Mouse (Mus musculus) forebrain, embryonic 11.5 days (tissue): ENCODE data around the gene Fam102a. TPM values are rescaled to one million over a fixed set of nuclear protein-coding genes. Genes with fewer than 3 reads are reported as not detected.

Experiments used
- ATAC-seq: fragments of 200-750 bp; cut with Nextera tagmentation; replicated peaks from 2 replicates; pipeline ENCODE4 v1.8.0; 2017; ENCODE audit warnings: moderate TSS enrichment; ENCODE audit not compliant: low FRiP score
- DNase-seq: peaks from one replicate; pipeline ENCODE4 v3.0.0-alpha.2; 2017; ENCODE audit warnings: low spot score
- H3K27ac ChIP-seq: fragments of 300-500 bp; sonication (generic); 2 replicates; pipeline ENCODE4 v1.5.1; 2014; ENCODE audit warnings: low read depth, low read length
- H3K27me3 ChIP-seq: fragments of 300-500 bp; sonication (generic); 2 replicates; pipeline ENCODE4 v1.6.1; 2014; ENCODE audit warnings: mild to moderate bottlenecking, low read length, mixed read lengths; ENCODE audit not compliant: control insufficient read depth, insufficient read depth
- H3K36me3 ChIP-seq: fragments of 300-500 bp; sonication (generic); 2 replicates; pipeline ENCODE4 v1.6.1; 2014; ENCODE audit warnings: mild to moderate bottlenecking, low read length, moderate library complexity, mixed read lengths; ENCODE audit not compliant: control insufficient read depth, insufficient read depth
- H3K4me1 ChIP-seq: fragments of 300-500 bp; sonication (generic); replicated peaks from 2 replicates; pipeline ENCODE4 v1.6.1; 2014; ENCODE audit warnings: low read length, mixed read lengths; ENCODE audit not compliant: control insufficient read depth, insufficient read depth
- H3K4me2 ChIP-seq: fragments of 300-500 bp; sonication (generic); 2 replicates; pipeline ENCODE4 v1.6.1; 2014; ENCODE audit warnings: low read depth, mild to moderate bottlenecking, low read length, moderate library complexity, mixed read lengths; ENCODE audit not compliant: severe bottlenecking
- H3K4me3 ChIP-seq: fragments of 300-500 bp; sonication (generic); 2 replicates; pipeline ENCODE4 v1.5.1; 2014; ENCODE audit warnings: low read depth, low read length
- H3K9ac ChIP-seq: fragments of 300-500 bp; sonication (generic); 2 replicates; pipeline ENCODE4 v1.6.1; 2014; ENCODE audit warnings: low read length
- H3K9me3 ChIP-seq: fragments of 300-500 bp; sonication (generic); 2 replicates; pipeline ENCODE4 v1.6.1; 2016; ENCODE audit warnings: low read length, mixed read lengths; ENCODE audit not compliant: control insufficient read depth
- WGBS: fragments of 180-500 bp; shearing (Covaris S2); extraction: QIAGEN DNeasy Blood & Tissue Kit; methylation state at CpG from one replicate; pipeline ENCODE4 v1.1.7; 2014; 5-methylcytosine and 5-hydroxymethylcytosine counted together
- polyA plus RNA-seq: library from polyadenylated mRNA; unstranded; fragments of >200 nt; fragmentation: Nextera tagmentation; extraction: Ambion mirVana; gene quantifications from 2 replicates; pipeline ENCODE4 v1.2.1, GENCODE M21; 2014

The Fam102a gene
- polyA plus RNA-seq, 1 experiment from 2014 or later: 10.6 TPM

DNA sequence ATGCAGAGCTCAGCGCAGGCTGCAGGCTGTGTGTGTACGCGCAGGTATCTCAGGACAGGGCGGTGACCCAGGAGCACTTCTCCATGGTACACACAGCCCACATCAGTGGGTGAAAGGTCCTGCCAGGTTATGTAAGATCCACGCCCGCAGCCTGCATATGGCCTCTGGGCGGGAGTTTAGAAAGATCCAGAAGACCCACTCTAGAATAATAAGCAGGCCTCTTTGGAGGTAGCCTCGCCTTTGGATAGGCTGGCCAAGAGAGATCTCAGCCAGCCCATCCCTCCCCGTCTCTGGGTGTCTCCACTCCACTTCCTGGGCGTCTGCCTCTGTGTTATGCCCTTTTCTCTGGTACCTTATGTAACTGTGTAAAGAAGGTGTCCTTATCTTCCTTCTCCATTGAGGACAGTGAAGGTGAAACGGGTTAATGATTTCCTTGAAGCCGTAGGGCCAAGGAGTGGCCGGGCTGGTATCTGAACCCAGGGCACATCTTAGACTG lies 10.5 kb upstream of the Fam102a start:
- Histone ChIP-seq H3K9me3 (no peaks in the 10 kb centered on the region), H3K4me1 (no peaks in the 10 kb centered on the region), H3K36me3 (no peaks in the 10 kb centered on the region), H3K9ac (no peak overlapping the region), H3K4me2 (no peak overlapping the region), H3K27me3 (no peaks in the 10 kb centered on the region), H3K4me3 (no peak overlapping the region), H3K27ac (no peak overlapping the region)
- 91% methylated on average over 13 of the region's 13 CpGs for WGBS
- no peak for DNase-seq
- ATAC-seq: no peak

DNA sequence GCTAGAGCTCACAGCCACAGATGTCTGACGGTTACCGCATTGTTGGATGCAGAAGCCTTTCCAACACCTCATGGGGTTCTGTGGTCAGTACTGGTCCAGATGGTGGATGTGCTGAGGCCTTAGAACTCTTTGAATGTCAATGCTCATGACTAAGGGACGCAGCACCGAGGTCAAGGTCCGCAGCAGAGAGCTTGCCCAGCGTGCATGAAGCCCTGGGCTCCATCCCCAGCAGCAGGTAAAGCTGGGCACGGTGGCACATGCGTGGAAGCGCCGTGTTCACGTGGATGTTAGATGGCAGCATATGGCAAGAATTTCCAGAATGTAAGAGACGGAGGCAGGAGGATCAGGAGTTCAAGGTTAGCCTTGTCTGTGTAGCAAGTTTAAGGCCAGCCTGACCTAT lies 9.3 kb upstream of the Fam102a start:
- H3K27ac ChIP-seq: no peak overlapping the region

DNA sequence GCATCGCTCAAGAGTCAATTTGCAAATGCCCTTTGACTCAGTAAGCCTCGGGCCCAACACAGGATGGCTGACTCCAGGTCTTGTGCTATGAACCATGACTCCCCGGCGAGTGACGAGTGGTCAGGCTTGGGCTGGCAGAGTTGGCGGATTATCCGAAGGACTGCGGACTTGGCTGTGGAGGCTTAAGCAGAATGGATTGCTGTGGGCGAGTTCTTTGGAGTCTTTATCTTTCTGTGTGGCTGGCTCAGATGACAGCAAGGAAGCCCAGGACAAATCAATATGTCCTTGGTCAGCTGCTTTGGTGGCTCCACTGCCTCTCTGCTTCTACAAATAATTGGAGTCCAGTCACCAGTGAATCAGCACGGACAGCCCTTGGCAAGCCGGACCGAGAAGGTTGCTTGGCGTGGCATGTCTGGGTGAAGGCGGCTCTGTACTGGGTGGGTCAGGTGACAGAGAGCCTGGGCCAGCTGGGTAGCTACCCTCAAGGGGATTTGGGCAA lies 7.6 kb upstream of the Fam102a start:
- Histone ChIP-seq H3K4me2 (no peak overlapping the region), H3K27me3 (no peaks in the 10 kb centered on the region)

More for the DNA sequence above, 9.3 kb upstream of the Fam102a start:
- DNase-seq (no peak), ATAC-seq (no peak)
- H3K4me3 ChIP-seq: no peak overlapping the region
- WGBS: 89% methylated on average over 12 of the region's 12 CpGs
- no peaks in the 10 kb centered on the region for H3K36me3 ChIP-seq
- no peak overlapping the region for H3K4me2 ChIP-seq
- no peaks in the 10 kb centered on the region for H3K9me3 ChIP-seq
- H3K9ac ChIP-seq: no peak overlapping the region
- no peaks in the 10 kb centered on the region for H3K4me1 ChIP-seq
- no peaks in the 10 kb centered on the region for H3K27me3 ChIP-seq

DNA sequence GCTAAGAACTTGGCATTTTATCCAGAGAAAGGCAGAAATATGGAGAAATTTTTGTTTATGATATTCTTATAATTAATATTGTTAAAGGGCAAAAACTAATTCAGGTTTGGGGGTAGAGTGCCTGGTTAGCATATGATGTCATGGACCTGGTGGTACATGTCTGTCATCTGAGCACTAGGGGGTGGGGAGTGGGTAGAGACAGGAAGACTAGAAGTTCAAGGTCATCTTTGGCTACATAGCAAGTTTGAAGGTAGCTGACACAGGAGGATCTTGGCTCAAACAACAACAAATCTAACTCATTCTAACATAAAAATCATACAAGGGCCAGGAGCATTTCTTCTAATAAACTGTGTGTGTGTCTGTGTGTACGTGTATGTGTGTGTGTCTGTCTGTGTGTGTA lies 6.8 kb upstream of the Fam102a start:
- Histone ChIP-seq H3K4me1 (no peaks in the 10 kb centered on the region), H3K27me3 (no peaks in the 10 kb centered on the region), H3K9ac (no peak overlapping the region), H3K4me3 (no peak overlapping the region), H3K36me3 (no peaks in the 10 kb centered on the region), H3K9me3 (no peaks in the 10 kb centered on the region), H3K27ac (no peak overlapping the region), H3K4me2 (no peak overlapping the region)
- ATAC-seq: no peak
- 89% methylated on average over 1 of the region's 1 CpGs for whole genome bisulfite sequencing
- DNase-seq: no peak

More for the DNA sequence above, 7.6 kb upstream of the Fam102a start:
- Histone ChIP-seq H3K9me3 (no peaks in the 10 kb centered on the region), H3K4me3 (no peak overlapping the region), H3K27ac (no peak overlapping the region), H3K9ac (no peak overlapping the region), H3K36me3 (no peaks in the 10 kb centered on the region), H3K4me1 (no peaks in the 10 kb centered on the region)
- DNase-seq (no peak), ATAC-seq (no peak)
- 72% methylated on average over 14 of the region's 14 CpGs for WGBS

DNA sequence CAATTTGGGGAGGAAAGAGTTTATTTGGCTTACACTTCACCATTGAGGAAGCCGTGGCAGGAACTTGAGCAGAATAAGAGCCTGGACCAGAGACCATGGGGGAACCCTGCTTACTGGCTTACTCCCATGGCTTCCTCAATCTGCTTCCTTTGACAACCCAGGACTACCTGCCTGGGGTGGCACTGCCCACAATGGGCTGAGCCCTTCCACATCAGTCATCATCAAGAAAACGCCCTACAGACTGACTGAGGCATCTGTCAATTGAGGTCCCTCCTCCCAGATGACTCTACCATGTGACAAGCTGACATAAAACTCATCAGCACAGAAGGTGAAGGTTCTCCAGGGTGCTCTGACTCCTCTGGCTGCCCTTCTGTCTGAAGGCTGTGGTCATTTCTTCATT lies 4.7 kb upstream of the Fam102a start:
- Histone ChIP-seq H3K27ac (no peak overlapping the region), H3K4me2 (no peak overlapping the region), H3K9me3 (no peaks in the 10 kb centered on the region), H3K36me3 (no peaks in the 10 kb centered on the region), H3K4me3 (no peak overlapping the region), H3K4me1 (peaks cover 7% of the 10 kb centered on the region), H3K27me3 (no peaks in the 10 kb centered on the region), H3K9ac (no peak overlapping the region)
- WGBS: 89% methylated on average over 2 of the region's 2 CpGs
- DNase-seq: no peak
- ATAC-seq: no peak

DNA sequence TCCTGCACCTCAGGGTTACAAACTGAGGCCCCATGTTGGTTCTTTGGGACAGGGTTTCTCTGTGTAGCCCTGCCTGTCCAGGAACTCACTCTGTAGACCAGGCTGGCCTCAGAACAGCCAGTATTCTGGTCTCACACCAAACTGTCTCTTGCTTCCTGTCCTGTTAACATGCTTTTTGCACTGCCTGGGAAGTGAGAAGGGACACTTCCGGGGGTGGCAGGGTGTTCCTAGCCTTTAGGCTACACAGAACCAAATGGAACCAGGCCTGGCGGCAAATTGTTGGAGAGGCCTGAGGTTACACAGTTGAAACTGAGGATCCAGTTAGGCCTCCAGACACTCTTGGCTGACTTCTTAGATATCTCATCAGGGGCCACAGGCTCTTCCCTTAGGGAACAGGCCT lies 2.0 kb upstream of the Fam102a start:
- DNase-seq (no peak), ATAC-seq (no peak)
- WGBS: 95% methylated on average over 2 of the region's 2 CpGs
- H3K4me1 ChIP-seq: peaks cover 18% of the 10 kb centered on the region
- H3K4me3 ChIP-seq: no peak overlapping the region
- H3K36me3 ChIP-seq: no peaks in the 10 kb centered on the region
- no peak overlapping the region for H3K4me2 ChIP-seq
- no peaks in the 10 kb centered on the region for H3K9me3 ChIP-seq
- no peaks in the 10 kb centered on the region for H3K27me3 ChIP-seq
- no peak overlapping the region for H3K9ac ChIP-seq
- no peak overlapping the region for H3K27ac ChIP-seq

DNA sequence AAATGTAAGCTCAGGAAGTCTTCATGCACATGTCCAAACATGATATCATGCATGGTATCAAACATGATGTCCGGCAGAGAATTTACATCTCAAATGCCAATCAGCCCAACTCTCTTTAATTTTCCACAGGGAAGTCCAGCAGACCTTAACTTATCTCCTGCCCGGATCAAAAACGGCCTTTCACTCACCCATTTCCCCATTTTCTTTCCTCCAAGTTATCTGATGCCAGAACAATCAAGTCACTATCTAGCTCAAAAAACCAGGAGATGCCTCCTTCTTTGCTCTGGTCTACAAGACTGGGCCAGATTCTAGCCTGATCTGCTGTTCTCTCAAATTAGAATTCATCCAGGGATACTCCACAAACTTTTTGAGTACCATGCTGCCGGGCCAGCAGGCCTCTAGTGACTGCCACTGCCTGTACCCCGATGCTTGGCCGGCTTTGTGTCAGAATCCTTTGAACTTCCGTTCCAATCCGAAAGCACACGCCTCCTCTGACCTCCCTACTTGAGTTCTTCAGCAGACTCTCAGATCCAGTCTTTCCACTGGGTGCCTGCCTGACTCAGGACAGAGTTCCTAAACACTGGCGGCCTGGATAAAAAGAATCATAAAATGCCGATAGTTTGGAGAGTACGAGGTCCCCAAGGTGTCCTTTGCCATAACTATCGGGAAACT lies 935 bp upstream of the Fam102a start:
- 11% methylated on average over 13 of the region's 13 CpGs for WGBS
- H3K27me3 ChIP-seq: no peaks in the 10 kb centered on the region
- peak; percentile 74 for DNase-seq
- ATAC-seq: peak; percentile 20; the same call in 1 of the 2 replicates
- peak overlapping the region; percentile 91 for H3K4me2 ChIP-seq
- H3K4me1 ChIP-seq: peaks cover 24% of the 10 kb centered on the region
- H3K9ac ChIP-seq: peak overlapping the region; percentile 61
- no peaks in the 10 kb centered on the region for H3K9me3 ChIP-seq
- peak overlapping the region; percentile 89 for H3K4me3 ChIP-seq
- H3K36me3 ChIP-seq: no peaks in the 10 kb centered on the region
- peak overlapping the region; percentile 83 for H3K27ac ChIP-seq

DNA sequence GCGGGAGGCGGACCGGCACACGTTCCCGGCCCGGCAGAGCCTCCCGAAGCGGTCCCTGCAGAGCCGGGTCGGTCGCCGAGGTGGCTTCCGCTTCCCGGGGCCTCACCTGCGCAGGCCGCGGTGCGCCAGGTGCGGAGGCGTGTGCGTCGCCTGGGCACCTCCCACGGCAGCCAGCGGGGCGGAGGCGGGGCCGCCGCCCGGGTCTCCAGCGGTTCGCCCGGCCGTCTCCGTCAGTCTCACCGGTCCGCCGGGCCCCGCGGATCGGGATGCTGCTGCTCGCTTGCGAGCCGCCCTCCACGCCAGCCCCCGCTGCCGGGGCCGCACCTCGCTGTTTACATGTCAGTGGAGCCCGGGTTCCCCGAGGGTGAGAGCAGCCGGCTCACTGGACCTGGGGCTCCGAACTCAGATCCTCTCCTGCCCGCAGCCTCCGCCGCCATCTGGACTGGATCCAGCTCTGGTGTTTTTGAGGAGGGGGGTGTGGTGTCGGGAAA lies 414 bp downstream of the Fam102a start:
- H3K9ac ChIP-seq: peak overlapping the region; percentile 90
- H3K4me3 ChIP-seq: peak overlapping the region; percentile 89
- WGBS: under 1% methylated on average over 45 of the region's 56 CpGs
- H3K27me3 ChIP-seq: no peaks in the 10 kb centered on the region
- H3K27ac ChIP-seq: peak overlapping the region; percentile 73; the same call in 1 of the 2 replicates
- peak; percentile 28 for ATAC-seq
- H3K9me3 ChIP-seq: no peaks in the 10 kb centered on the region
- H3K4me1 ChIP-seq: peaks cover 24% of the 10 kb centered on the region
- no peaks in the 10 kb centered on the region for H3K36me3 ChIP-seq
- DNase-seq: peak; percentile 78
- peak overlapping the region; percentile 91 for H3K4me2 ChIP-seq
